Mouse (Mus musculus): ENCODE measurements around the gene Slc19a3.
A peak's percentile ranks its signal among the peaks of the same experiment; 100 is the strongest.

The Slc19a3 gene

DNA sequence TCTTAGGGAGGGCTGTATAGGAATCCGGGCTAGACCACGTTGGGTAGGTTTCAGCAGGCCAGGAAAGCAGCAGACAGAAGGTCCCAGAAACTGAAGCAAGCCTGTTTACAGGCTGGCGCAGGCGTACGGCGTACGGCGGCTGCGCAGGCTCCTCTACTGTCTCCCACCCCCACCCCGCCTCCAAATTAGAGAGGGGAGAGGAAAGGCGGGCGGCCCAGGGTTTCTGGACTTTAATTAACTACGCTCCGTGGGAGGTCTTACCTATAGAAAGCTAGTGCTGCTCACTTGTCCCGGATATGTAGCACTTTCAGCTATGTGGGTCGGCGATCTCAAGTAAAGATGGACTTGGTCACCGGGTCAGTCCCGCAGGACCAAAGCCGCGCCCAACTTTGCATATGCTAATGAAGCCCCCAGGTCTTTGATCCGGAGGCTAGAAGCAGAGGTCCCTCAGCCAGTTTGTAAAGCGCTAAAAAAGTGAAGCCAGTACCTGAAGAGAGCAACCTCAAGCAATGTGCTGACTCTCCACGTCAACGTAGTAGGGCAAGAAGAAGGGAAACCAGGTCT is at the start of gene Slc19a3:
Slc19a3 (minus strand) TSS at position 340 of the 564 bp plus-strand sequence.
- DNase-seq, result peak; percentile 32 to 49

DNA sequence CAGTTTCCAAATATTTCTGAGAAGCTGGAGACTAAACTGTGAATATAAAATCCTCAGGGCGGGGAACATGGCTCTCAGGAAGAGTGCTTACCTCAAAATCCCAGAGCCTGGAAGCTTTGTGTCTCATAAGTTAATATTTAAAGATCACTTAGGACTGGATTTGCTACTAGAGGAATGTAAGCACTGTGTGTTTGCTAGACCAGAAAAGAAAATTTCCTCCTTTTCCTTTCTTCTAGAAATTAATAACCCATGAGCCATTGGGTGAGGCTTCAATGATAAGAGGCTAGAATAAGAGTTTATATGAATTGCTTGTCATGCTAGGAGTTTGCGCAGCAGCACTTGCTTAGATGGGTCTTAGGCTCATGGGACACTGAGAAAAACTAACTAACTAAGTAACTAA is 46.5 kb upstream of the Slc19a3 start:
- DNase-seq, result no peak

DNA sequence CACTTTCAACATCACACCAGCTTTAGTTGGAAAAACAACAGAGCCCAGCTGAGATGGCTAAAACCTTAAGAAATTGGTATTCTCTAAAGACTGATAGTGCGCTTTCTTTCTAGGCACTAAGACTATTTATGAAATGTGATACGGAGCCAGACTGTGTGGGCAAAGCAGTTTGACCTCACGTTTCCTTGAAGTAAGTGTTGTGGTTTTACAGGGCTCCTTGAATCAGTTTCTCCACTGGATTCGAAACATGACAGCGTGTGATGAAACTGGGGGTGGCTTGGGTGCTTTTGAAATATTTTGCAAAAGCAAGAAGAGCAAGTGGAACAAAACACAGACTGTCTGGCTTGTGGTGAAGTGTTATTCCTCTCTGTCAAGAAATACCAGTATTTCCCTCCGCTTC is 38.8 kb upstream of the Slc19a3 start:
- DNase-seq, result no peak

DNA sequence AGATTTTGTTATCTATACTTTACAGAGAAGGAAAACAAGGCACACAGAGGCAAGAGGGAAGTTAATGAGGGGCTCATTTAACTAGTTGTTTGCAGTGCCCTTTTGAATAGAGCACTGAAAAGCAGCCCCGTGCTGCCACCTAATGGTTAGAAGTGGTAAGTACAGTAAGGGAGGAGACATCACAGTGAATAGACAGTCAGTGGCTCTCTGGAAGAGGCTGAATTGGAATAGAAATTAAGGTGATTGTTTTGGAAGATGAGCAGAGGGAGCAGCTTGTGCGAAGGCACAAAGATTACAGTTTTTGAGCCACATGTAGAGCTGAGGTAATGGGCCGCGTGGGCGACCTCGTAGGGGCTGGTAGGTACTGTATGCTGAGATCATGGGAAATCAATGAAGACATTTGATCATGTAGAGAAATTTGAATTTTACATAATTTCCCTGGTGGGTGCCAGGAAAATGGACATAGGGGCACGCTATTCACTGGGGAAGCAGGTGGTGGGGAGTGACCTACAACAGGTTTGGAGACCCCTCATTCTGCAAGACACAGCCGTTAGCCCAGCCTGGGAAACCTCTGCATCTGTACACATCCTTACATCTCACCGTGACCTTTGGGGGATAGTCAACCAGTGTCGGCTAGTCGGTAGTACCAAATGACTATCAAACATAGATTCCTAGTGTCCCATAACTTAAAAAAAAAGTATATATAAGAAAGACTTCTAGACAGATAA is 38.1 kb upstream of the Slc19a3 start:
- DNase-seq, result peak; percentile 24 to 36

DNA sequence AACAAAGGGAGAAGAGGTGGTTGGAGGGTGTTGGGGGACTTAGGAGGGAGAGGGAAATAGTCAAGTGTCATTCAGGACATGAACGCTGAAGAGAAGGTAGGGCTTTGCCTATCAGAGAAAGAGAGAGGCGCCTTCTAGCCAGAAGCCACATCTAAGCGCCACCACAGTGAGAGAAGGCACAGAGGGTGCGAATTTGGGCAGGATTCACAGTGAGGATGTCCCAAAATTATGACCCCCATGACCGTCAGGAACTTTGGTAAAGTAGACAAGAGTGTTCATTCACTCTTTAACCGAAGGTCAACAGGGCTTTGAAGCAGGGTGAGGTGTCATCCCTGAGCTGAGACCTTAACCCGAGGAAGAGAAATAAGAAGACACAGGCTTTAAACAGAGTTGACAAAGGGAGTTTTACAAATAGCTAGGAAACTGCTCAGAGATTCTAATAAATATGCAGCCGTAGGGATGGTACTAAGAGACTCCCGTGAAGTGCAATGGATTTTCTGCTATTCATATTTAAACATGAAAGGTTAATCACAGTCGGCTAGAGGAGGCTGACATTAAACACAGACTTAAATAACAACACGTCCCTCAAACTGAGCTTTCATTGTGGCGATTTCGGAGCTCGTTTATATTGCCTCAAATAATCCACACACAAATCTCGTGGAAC is 37.4 kb upstream of the Slc19a3 start:
- no peak for DNase-seq

DNA sequence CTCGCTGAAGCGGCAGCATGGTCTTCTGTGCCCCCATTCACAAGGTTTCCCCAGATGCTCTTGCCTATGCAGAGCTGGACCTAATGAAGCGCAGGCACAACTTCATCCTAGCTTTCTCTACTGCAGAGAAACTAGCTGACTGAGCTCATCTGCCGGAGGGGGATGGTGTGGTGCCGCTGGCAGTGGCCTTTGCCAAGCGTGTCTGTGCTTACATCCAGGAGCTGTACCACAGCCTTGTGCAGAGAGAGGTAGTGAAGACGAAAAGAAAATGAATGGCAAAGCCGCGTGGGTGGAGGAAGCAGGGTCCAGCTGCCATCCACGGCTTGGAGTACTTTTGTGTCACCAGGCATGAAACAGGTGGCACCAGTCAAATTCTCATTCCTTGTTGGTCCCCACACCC is 29.0 kb upstream of the Slc19a3 start:
- no peak for DNase-seq

DNA sequence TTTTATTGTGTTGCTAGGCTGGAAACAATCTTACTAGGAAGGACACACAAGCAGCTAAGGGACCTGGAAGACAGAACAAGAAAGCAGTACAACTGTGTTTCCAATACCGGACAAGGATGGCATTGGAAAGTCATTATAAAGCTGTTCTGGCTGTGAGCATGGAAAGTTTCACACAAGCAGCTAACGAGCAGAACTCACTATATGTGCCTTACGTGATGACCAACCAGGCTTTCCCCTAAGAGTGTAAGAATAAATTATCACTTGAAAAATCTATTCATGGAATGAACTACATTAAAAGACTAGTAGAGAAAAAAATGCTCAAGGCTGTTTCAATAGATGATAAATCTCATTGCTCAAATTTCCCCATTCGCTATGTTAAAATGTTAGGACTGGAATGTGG is 28.3 kb upstream of the Slc19a3 start:
- no peak for DNase-seq

DNA sequence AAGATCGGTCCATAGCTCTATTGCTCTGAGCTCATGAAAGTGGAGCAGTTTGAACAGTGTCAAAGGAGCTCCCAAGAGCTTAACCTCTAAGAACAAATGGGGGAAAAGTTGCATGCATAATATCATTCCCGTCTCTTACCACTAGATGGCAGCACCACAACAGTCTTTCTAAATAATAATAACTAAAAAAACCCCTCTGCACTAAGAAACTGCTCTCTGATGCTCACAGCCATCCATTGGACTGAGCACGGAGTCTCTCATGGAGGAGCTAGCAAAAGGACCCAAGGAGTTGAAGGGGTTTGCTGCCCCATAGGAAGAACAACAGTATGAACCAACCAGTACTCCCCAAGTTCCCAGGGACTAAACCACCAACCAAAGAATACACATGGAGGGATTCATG is 26.6 kb upstream of the Slc19a3 start:
- peak in 1 of 2 experiments; percentile 4 for DNase-seq

DNA sequence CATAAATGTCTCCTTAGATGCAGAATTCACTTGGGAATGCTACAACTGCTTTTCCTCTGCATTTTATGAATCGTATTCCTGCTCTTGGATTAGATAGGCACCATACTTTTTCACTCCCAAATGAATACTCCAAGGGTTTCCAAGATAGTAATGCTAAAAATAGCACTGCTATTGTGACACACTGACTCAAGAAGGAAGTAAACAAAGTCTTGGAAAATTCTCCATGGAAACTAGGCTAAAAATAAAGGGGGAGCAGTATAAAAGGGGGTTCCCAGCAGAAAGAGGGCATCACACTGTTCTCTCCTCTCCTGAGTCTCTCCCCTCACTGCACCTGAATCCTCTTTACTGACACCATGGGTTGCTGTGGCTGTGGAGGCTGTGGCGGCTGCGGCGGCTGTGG is 22.4 kb upstream of the Slc19a3 start, which contains the start of gene Krtap28-13:
Krtap28-13 (plus strand) TSS at position 288 of the 400 bp plus-strand sequence.
- no peak for DNase-seq

DNA sequence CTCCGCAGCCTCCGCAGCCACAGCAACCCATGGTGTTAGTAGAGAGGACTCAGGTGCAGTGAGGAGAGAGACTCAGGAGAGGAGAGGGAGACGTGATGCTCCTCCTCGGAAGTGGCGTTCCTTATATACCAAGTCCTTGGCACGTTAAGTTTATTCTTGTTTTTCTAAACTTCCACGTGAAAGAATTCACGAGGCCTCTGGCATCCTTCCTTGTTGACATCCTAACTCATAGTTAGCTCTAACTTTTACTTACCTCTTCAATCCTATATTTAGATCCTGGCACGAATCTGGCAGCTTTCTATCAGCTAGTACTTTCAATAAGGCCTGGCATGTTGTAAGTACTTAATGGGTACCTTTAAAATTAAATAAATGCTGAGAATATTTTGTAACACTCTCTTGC is 21.0 kb upstream of the Slc19a3 start, which contains the start of gene A030005K14Rik:
A030005K14Rik (minus strand) TSS at position 101 of the 400 bp plus-strand sequence.
- DNase-seq, result no peak

DNA sequence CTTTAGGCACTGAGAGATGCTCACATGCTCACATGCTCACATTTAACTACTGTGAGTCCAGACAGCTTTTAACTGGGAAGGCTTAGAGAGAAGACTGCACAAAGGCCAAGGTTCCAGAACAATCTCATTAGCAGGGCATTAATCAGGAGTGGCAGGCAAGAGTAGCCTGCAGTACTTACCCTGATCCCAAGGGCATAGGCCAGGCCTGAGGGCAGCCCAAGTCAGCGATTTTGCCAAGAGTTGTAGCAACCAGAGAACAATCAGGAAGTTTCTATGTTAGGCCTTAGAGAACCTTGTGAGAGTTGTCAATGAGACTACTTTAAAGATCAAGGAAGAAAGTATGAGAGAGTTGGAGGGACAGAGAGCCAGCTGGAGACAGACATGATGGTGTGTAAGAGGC is 20.2 kb upstream of the Slc19a3 start:
- DNase-seq, result peak; percentile 37 to 47

DNA sequence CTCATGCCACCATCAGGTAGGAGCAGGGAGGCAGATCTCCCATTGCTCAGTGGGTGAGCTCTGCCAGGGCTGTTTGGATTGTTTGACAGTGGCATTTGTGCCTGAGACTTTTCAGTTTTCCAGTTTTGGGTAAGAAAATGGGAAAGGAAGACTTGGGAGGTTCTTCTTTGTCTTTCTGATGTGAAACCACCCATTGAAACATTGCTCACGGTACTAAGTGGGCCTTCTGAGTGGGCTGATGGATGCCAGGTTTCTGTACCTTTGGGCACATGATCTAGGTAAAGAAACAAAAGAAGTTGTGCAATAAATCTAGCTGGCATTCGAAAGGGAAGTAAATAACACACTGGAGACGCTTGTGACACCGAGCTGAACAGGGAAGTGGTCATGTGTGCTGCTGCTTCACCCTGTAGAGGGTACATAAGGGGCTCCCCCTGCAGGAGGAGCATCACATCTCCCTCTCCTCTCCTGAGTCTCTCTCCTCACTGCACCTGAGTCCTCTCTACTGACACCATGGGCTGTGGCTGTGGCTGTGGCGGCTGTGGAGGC is 6.7 kb upstream of the Slc19a3 start, which contains the start of gene Gm47969:
Gm47969 (plus strand) TSS at position 51 of the 546 bp plus-strand sequence.
- no peak for DNase-seq

DNA sequence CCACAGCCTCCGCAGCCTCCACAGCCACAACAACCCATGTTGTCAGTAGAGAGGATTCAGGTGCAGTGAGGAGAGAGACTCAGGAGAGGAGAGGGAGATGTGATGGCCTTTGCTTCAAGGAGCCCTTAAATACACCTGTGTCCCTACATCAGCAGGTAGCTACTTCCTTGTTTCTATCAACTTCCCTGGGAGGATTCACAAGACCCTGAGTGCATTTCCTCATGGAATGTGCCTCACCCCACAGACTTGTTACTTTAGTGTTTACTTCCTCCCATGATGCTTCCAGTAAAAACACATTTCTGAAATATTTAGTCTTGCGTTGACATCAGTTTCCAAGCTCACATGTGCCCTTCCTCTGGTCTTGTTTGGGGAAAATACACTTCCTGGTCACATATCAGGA is 4.1 kb upstream of the Slc19a3 start, which contains the start of gene Krtap28-10:
Krtap28-10 (minus strand) TSS at position 101 of the 400 bp plus-strand sequence.
- DNase-seq, result no peak

DNA sequence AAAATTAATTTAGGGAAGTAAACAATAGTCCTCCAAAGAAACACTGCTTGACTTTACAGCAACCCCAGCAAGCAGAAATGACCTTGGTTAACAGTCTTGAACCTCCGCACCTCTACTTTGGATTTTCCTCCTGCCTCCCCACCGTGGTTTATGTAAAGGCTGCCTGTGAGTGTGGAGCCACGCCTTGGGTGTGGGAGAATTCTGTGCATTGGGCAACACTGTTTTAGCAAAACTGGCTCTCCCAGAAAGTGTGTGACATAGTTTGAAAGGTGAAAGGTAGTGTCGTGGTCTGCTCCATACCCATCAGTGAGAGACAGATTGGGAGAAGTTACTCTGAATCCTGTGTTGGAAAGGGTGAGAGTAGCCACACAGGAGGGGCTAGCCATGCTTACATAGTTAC is 832 bp upstream of the Slc19a3 start:
- no peak for DNase-seq

DNA sequence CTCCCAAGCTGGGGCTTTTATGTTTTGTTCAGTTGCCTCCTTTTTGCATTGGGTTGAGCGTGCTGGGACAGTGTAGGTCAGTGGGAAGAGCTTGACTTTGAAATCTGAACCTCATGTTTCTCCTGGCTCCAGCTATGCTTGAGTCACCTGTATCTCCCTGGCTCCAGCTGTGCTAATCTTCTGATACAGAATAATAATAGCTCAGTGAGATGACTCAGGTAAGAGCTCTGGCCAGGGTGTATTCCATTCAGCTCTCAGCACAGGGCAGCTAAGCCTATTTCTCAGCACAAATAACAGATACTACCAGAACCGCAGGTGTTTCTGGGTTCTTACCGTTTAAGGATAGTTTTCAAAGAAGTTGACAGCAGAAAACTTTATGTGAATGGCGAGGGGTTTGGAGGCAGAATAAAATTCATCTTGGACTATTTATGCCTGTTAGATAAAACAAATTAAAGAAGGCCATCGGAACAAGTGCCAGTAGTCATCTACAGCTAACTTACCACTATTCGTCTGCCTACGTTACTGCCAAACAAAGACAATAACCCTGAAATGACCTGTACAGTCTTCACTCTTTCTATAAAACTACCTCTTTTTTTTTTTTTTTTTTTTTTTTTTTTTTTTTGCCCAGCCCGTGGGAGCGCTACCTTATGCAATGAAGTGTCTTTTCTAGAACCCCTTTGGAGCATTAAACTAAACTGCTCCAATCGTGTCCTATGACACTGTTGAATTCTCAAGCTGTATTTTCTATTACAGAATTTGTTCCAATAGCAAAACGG is 1.2 kb downstream of the Slc19a3 start:
- no peak for DNase-seq

DNA sequence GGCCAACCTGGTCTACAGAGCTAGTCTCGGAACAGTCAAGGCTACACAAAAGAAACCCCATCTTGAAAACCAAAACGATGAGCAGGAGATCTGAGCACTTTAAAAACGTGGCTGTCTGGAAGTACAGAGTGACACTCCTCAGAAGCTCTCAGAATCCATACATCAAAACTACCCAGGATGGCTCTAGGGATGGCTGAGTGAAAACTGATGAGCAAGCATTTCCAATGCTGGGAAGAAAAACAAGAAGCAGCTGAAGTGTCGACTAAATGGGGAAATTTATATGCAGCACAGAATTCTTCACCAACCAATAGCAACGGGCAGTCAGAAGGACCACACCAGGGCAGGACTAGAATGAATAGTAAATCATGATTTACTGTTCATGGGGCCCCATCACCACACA is 3.7 kb downstream of the Slc19a3 start:
- DNase-seq, result no peak

DNA sequence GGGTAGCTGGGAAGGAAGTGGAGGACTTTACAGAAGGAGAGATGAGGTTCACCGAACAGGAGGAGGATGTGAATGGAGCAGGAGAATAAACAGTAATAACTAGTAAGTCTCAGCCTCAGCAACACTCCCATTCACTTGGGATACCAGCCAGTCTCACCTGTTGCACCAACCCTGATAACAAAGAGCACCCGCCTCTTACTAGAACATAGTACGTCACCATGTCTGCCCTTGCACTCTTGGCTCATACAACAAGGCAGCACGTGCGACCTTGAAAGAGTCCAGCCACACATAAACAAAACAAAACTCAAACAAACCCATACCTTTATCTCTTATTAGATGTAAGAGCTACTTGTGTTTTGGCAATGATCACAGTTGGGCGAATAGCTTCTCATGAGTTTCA is 5.7 kb downstream of the Slc19a3 start:
- DNase-seq, result no peak

DNA sequence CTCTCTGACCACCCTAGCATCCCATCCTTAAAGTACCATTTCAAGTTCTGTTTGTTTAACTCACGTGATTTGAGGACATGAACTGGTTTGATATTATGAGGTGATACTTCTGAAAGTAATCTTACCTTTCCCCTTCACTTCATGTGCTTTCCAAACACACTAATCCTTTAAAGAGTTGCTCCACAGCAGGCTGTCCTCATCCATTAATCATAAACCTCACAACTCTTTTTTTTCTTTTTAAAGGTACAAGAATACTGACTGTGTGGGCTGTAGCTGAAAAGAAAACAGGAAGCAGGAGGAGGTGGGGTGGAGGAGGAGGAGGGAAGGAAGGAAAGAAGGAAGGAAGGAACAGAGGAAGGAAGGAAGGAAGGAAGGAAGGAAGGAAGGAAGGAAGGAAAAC is 6.3 kb downstream of the Slc19a3 start:
- DNase-seq, result peak in 1 of 2 experiments; percentile 6

DNA sequence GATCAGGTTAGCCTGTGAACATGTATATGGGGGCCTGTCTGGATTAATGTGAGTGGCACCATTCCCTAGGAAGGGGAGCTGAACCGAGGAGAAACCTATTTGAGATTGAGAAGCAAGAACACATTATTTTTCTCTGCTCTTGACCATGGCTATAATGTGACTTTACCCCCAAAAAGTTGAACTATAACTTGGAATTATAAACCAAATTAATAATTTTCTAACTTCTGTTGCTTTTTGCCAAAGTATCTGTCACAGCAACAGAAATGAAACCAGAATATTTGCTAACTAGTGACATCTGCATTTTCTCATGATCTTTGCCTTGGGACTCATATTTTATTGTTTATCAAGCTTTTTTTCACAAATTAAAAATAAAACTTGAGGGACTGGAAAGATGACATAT is 21.7 kb downstream of the Slc19a3 start:
- peak; percentile 13 to 27 for DNase-seq

DNA sequence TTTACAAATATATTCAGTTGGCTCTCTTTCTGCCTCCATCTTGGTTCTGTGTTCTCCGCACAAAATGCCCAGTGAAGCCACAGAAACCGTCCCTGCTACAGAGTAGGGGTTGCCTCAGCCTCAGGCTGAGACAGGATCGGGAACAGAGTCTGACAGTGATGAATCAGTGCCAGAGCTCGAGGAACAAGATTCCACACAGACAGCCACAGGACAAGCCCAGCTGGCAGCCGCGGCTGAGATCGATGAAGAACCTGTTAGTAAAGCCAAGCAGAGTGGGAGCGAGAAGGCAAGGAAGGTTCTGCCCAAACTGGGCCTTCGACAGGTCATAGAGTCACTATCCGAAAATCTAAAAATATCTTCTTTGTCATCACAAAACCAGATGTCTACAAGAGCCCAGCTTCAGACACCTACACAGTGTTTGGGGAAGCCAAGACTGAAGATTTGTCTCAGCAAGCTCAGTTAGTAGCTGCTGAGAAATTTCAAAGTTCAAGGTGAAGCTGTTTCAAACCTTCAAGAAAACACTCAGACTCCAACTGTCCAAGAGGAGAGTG is 22.8 kb downstream of the Slc19a3 start:
- peak in 1 of 2 experiments; percentile 29 for DNase-seq

DNA sequence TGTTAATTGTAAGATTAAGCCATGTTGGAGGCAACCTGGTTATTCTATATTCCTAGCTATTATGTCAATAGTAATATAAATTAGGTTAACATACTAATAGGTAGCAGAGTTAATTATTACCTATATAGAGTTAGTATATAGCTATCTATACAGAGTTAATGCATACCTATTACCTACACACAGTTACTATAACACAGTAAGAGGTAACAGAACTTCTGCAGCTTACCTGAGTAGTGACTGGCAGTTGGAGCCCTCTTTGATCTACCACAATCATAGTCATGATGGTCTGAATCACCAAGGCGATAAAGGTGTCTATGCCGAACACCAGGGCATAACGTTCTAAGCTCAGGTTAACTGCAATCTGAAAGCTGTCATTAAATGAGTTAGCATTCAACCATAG is 23.8 kb downstream of the Slc19a3 start:
- DNase-seq, result no peak

DNA sequence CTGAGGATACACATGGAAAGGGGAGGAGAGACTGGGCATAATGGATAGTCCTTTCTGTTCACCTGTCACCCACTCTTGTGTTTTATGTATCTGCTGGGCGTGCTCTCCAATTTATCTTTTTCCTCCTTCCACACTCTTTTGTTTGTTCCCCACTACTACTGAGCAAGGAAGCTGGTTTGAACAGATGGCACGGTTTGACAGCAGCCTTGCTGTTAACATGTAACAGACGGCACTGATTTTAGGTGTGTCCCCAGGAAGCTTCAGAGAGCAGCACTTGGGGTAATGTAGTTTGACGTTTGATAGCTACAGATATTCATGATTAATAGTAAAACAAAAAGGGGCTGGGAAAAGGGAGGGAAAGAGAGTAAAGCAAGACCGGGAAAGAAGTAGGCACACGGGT is 30.8 kb downstream of the Slc19a3 start:
- DNase-seq, result no peak
